Comparison of ENCODE assay signal across 12 mouse cellular contexts in the genomic region with DNA sequence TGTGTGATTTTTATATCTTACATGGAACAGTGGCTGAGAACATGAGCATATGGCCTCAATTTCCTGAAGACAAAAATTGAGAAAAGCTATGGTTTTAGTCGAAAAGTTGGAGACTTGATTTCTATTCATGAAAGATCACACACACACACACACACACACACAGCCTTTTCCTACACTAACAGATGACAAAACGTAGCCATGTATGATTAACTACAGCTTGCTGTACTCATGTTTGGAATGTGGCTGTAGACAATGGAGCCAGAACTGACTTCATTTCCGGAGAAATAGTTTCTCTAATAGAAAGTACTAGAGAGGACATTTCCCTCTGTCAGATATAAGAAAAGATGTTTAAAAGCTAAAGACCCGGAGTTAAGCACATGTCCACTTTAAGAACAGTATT.
DNase-seq lines count a peak whose midpoint lies in the region; ATAC-seq and TF ChIP-seq lines count a peak whose summit lies in the region.
"Had no signal": no experiment of that assay in that cellular context is flagged by ENCODE, and none has a peak within 500 bp of the region (broad histone marks: within the 10 kb centered on the region; RNA-seq: fewer than 3 reads in every experiment).

No protein-coding gene starts in this region.

- peak; percentile 61 for TF ChIP-seq EP300 in lung, postnatal 0 days (IDR thresholded peaks at IDR 0.05)

- no peaks in the 10 kb centered on the region for H3K27me3 ChIP-seq in hindbrain, embryonic 13.5 days
- H3K27me3 ChIP-seq in hindbrain, embryonic 12.5 days = peaks cover 4% of the 10 kb centered on the region; the same call in 1 of the 2 replicates
- H3K27me3 ChIP-seq in lung, postnatal 0 days (replicated peaks; ENCODE audit: insufficient read depth, low read length) = no peaks in the 10 kb centered on the region
- no peaks in the 10 kb centered on the region for H3K27me3 ChIP-seq in myocyte (ENCODE audit: control insufficient read depth, insufficient read depth, insufficient read length)
- H3K27me3 ChIP-seq: hindbrain, embryonic 15.5 days had no signal

- DNase-seq in lung, postnatal 0 days (ENCODE audit: low spot score) = peak; percentile 79
- DNase-seq in lung, postnatal 25 days (ENCODE audit: low spot score) = no peak
- DNase-seq in kidney, postnatal 10 days = peak; percentile 67
- DNase-seq in cerebellum, postnatal 25 days = no peak
- DNase-seq: liver; retina, postnatal 1 day; thymus, postnatal 4 days had no signal

- no peak overlapping the region for H3K4me3 ChIP-seq in hindbrain, embryonic 13.5 days
- no peak overlapping the region for H3K4me3 ChIP-seq in hindbrain, embryonic 12.5 days
- no peak overlapping the region for H3K4me3 ChIP-seq in lung, postnatal 0 days (ENCODE audit: low read depth, low read length)
- no peak overlapping the region for H3K4me3 ChIP-seq in myocyte
- H3K4me3 ChIP-seq: erythroblast, embryonic 14.5 days; hindbrain, embryonic 15.5 days had no signal

- ATAC-seq in hindbrain, embryonic 13.5 days (ENCODE audit: low FRiP score) = no peak
- ATAC-seq in hindbrain, embryonic 12.5 days (ENCODE audit: low FRiP score) = no peak
- peak; percentile 59 for ATAC-seq in lung, postnatal 0 days

- H3K9me3 ChIP-seq in hindbrain, embryonic 13.5 days = no peaks in the 10 kb centered on the region
- H3K9me3 ChIP-seq in hindbrain, embryonic 12.5 days (replicated peaks) = no peaks in the 10 kb centered on the region
- no peaks in the 10 kb centered on the region for H3K9me3 ChIP-seq in lung, postnatal 0 days (ENCODE audit: low read length)
- H3K9me3 ChIP-seq: hindbrain, embryonic 15.5 days had no signal

- no peak overlapping the region for H3ac ChIP-seq in myocyte (ENCODE audit: control insufficient read depth, insufficient read length)

- TF ChIP-seq CTCF in lung, postnatal 0 days (IDR thresholded peaks at IDR 0.05) = no peak

- H3K9ac ChIP-seq in hindbrain, embryonic 13.5 days = 0 out of 2 replicates have a peak overlapping the region, but pooled peaks have one; percentile 51
- no peak overlapping the region for H3K9ac ChIP-seq in hindbrain, embryonic 12.5 days
- no peak overlapping the region for H3K9ac ChIP-seq in lung, postnatal 0 days (replicated peaks; ENCODE audit: low read depth)

- no peaks in the 10 kb centered on the region for H3K79me2 ChIP-seq in myocyte (ENCODE audit: control insufficient read depth, insufficient read depth)

- H3K4me2 ChIP-seq in hindbrain, embryonic 13.5 days = no peak overlapping the region
- H3K4me2 ChIP-seq in hindbrain, embryonic 12.5 days (replicated peaks) = no peak overlapping the region
- H3K4me2 ChIP-seq in lung, postnatal 0 days (replicated peaks; ENCODE audit: low read depth, low read length) = no peak overlapping the region
- peak overlapping the region; percentile 45 for H3K4me2 ChIP-seq in myocyte (ENCODE audit: low read depth)
- H3K4me2 ChIP-seq: hindbrain, embryonic 15.5 days had no signal

- no peak overlapping the region for H3K27ac ChIP-seq in hindbrain, embryonic 13.5 days
- H3K27ac ChIP-seq in hindbrain, embryonic 12.5 days = no peak overlapping the region
- no peak overlapping the region for H3K27ac ChIP-seq in lung, postnatal 0 days (ENCODE audit: low read length)

- 73% methylated on average over 4 of the region's 4 CpGs for WGBS in hindbrain, embryonic 13.5 days
- WGBS in hindbrain, embryonic 12.5 days = 78% methylated on average over 4 of the region's 4 CpGs
- 29% methylated on average over 4 of the region's 4 CpGs for WGBS in lung, postnatal 0 days

- H3K4me1 ChIP-seq in hindbrain, embryonic 13.5 days (replicated peaks) = peaks cover 29% of the 10 kb centered on the region
- peaks cover 17% of the 10 kb centered on the region for H3K4me1 ChIP-seq in hindbrain, embryonic 12.5 days
- peaks cover 4% of the 10 kb centered on the region for H3K4me1 ChIP-seq in lung, postnatal 0 days (ENCODE audit: insufficient read depth, low read depth, low read length)

- H3K36me3 ChIP-seq in hindbrain, embryonic 13.5 days = no peaks in the 10 kb centered on the region
- no peaks in the 10 kb centered on the region for H3K36me3 ChIP-seq in hindbrain, embryonic 12.5 days
- no peaks in the 10 kb centered on the region for H3K36me3 ChIP-seq in lung, postnatal 0 days (ENCODE audit: insufficient read depth, low read length)
- H3K36me3 ChIP-seq in myocyte (ENCODE audit: control insufficient read depth, insufficient read depth) = no peaks in the 10 kb centered on the region
- H3K36me3 ChIP-seq: hindbrain, embryonic 15.5 days had no signal

- no peak for TF ChIP-seq POLR2A in myocyte (IDR thresholded peaks at IDR 0.05; ENCODE audit: insufficient read length, low read depth)

TF ChIP-seq in myocyte, 11 proteins besides CTCF, POLR2A, EP300 and RAD21:
- no peak for TF ChIP-seq TCF12 (IDR thresholded peaks at IDR 0.05; ENCODE audit: insufficient read depth, poor library complexity, severe bottlenecking)
- no peak for TF ChIP-seq TCF3 (IDR thresholded peaks at IDR 0.05; ENCODE audit: insufficient read length, low read depth)
- TF ChIP-seq MYOG (IDR thresholded peaks at IDR 0.05; ENCODE audit: control insufficient read depth in 1 of 3, insufficient read depth in 1 of 3, insufficient read length in 2 of 3, low read depth in 2 of 3) = no peak
- no peak for TF ChIP-seq E2F4 (IDR thresholded peaks at IDR 0.05; ENCODE audit: insufficient read depth)
- no peak for TF ChIP-seq MYOD1 (IDR thresholded peaks at IDR 0.05; ENCODE audit: control insufficient read depth in 1 of 3, insufficient read length in 2 of 3, low read depth in 2 of 3)

Comparison
In these comparisons a context has a peak if more than half of its experiments do, and no peak if none do; other contexts are left out.
1. DNase-seq: peak in lung, postnatal 0 days (single experiment) and kidney, postnatal 10 days (single experiment); none in lung, postnatal 25 days (single experiment) and cerebellum, postnatal 25 days (0 of 2).